Mouse (Mus musculus) liver, embryonic 18 days (tissue): ENCODE results near the gene Sult4a1. TPM values are rescaled to one million over a fixed set of nuclear protein-coding genes. Genes with fewer than 3 reads are reported as not detected.

ENCODE experiments used
- polyA plus RNA-seq: library from polyadenylated mRNA; depleted of rRNA; stranded (reverse); fragments of >200 nt; gene quantifications from 2 replicates; pipeline ENCODE4 v1.2.3, GENCODE M21; 2012; rRNA removed

Gene Sult4a1
- 0.04 and 0.05 TPM in 2 replicates for polyA plus RNA-seq

GRCm38 (mm10) chr15:84105105-84105923 is at the start of gene Sult4a1:
Gene Sult4a1 (minus strand): TSS chr15:84105754.

DNA sequence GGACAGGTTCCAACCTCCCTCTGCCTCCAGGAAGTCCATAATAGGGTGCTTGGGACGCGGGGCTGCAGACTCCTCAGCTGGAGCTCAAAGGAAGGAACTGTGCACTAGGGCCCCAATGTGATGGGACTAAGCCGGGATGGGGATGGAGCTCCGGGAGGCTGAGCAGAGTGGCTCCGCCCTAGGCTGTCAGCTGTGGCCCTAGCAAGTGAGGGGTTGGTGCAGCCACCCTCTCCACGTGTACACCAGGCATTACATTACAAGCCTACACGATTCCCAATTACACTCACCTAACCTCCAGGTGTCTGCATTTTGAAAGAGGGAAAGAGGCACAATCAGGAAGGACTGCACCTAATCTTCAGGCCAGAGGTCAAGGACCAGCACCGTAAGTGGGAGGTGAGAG is 17.5 kb upstream of the Sult4a1 start, which contains the start of gene Pnpla5:
TSS of gene Pnpla5 (minus strand) at position 101 of the 400 bp plus-strand sequence.

GRCm38 (mm10) chr15:84065140-84065539 is 40.4 kb downstream of the Sult4a1 start, which contains the start of gene Efcab6:
Gene Efcab6 (minus strand): TSS chr15:84065379.

Other genes starting within 250 kb of the Sult4a1 start
- gene Efcab6, start 40.4 kb downstream of the Sult4a1 start, polyA plus RNA-seq = not detected in 2 replicates
- gene Pnpla5, start 17.4 kb upstream of the Sult4a1 start, polyA plus RNA-seq = 0.02 and 0.05 TPM in 2 replicates
- gene Pnpla3, start 62.1 kb upstream of the Sult4a1 start, polyA plus RNA-seq = 17.4 and 23.0 TPM in 2 replicates
- 11.4 and 11.7 TPM in 2 replicates for gene Samm50, start 86.5 kb upstream of the Sult4a1 start, polyA plus RNA-seq
- gene Parvb, start 126.3 kb upstream of the Sult4a1 start, polyA plus RNA-seq = 13.6 and 14.7 TPM in 2 replicates
- gene Parvg, start 218.3 kb upstream of the Sult4a1 start, polyA plus RNA-seq = 13.0 and 14.1 TPM in 2 replicates